Comparison of ENCODE assay signal across 12 mouse cellular contexts in genomic region chr1:61301041-61302030, GRCm38 (mm10).
DNase-seq lines count a peak whose midpoint lies in the region; ATAC-seq and TF ChIP-seq lines count a peak whose summit lies in the region.
"Had no signal": no experiment of that assay in that cellular context is flagged by ENCODE, and none has a peak within 500 bp of the region (broad histone marks: within the 10 kb centered on the region; RNA-seq: fewer than 3 reads in every experiment).

No protein-coding gene starts in this region.

- H3K27me3 ChIP-seq in forebrain, embryonic 16.5 days (replicated peaks; ENCODE audit: control insufficient read depth, insufficient read depth, low read length): peaks cover 16% of the 10 kb centered on the region
- no peaks in the 10 kb centered on the region for H3K27me3 ChIP-seq in limb, embryonic 14.5 days (ENCODE audit: control insufficient read depth, insufficient read depth, low read length)

- peak; percentile 22 for DNase-seq in left cerebral cortex, postnatal 4 days
- DNase-seq in left cerebral cortex, postnatal 10 days (ENCODE audit: extremely low spot score in 1 of 2, low spot score in 2 of 2): no peak
- DNase-seq in limb, embryonic 14.5 days (ENCODE audit: low spot score): no peak
- peak; percentile 92 for DNase-seq in retina, postnatal 1 day
- DNase-seq in frontal cortex, postnatal 25 days (ENCODE audit: low spot score in 2 of 2): no peak
- no peak for DNase-seq in layer of hippocampus, postnatal 14 days (ENCODE audit: low spot score in 2 of 2)
- DNase-seq: cerebellum, adult 2 months; heart, postnatal 36 days; thymus, postnatal 14 days had no signal

- peak overlapping the region; percentile 12; the same call in 1 of the 2 replicates for H3K4me2 ChIP-seq in forebrain, embryonic 16.5 days (ENCODE audit: low read length)
- H3K4me2 ChIP-seq in limb, embryonic 14.5 days (replicated peaks; ENCODE audit: low read depth, low read length, severe bottlenecking): peak overlapping the region; percentile 20

- peaks cover 33% of the 10 kb centered on the region for H3K4me1 ChIP-seq in forebrain, embryonic 16.5 days (replicated peaks; ENCODE audit: control insufficient read depth, insufficient read depth, low read length)
- H3K4me1 ChIP-seq in limb, embryonic 14.5 days (ENCODE audit: control insufficient read depth, insufficient read depth, low read length): peaks cover 34% of the 10 kb centered on the region

- WGBS in forebrain, embryonic 16.5 days: 10% methylated on average over 24 of the region's 24 CpGs
- WGBS in limb, embryonic 14.5 days: 10% methylated on average over 24 of the region's 24 CpGs

- ATAC-seq in forebrain, embryonic 16.5 days: peak; percentile 67
- peak; percentile 42; the same call in 1 of the 2 replicates for ATAC-seq in limb, embryonic 14.5 days (ENCODE audit: low FRiP score, low read depth)
- no peak for ATAC-seq in frontal cortex, adult (ENCODE audit: low TSS enrichment)

- H3K9me3 ChIP-seq in forebrain, embryonic 16.5 days (ENCODE audit: control insufficient read depth, low read length): no peaks in the 10 kb centered on the region
- H3K9me3 ChIP-seq in limb, embryonic 14.5 days (ENCODE audit: control insufficient read depth, low read length): no peaks in the 10 kb centered on the region

- H3K27ac ChIP-seq in forebrain, embryonic 16.5 days (ENCODE audit: low read length): peak overlapping the region; percentile 31; the same call in 1 of the 2 replicates
- no peak overlapping the region for H3K27ac ChIP-seq in limb, embryonic 14.5 days (replicated peaks; ENCODE audit: low read depth, low read length)

- no peak overlapping the region for H3K9ac ChIP-seq in forebrain, embryonic 16.5 days (replicated peaks; ENCODE audit: low read depth, low read length)
- H3K9ac ChIP-seq in limb, embryonic 14.5 days (ENCODE audit: low read depth, low read length, severe bottlenecking): no peak overlapping the region

- intact Hi-C loops in left cerebral cortex, postnatal 4 days (cut with DNase I): no loop called here
- intact Hi-C loops in left cerebral cortex, postnatal 10 days (cut with DNase I): no loop called here

- no peak overlapping the region for H3K4me3 ChIP-seq in forebrain, embryonic 16.5 days (replicated peaks; ENCODE audit: low read length)
- no peak overlapping the region for H3K4me3 ChIP-seq in limb, embryonic 14.5 days (replicated peaks; ENCODE audit: low read length)
- H3K4me3 ChIP-seq: layer of hippocampus, adult 2 months had no signal

- H3K36me3 ChIP-seq in forebrain, embryonic 16.5 days (ENCODE audit: control insufficient read depth, insufficient read depth): no peaks in the 10 kb centered on the region
- no peaks in the 10 kb centered on the region for H3K36me3 ChIP-seq in limb, embryonic 14.5 days (ENCODE audit: control insufficient read depth, insufficient read depth, low read length)

- TF ChIP-seq POLR2A in limb, embryonic 14.5 days (IDR thresholded peaks at IDR 0.05; ENCODE audit: borderline replicate concordance, extremely low read depth, insufficient read depth, insufficient read length): no peak

Comparison
In these comparisons a context has a peak if more than half of its experiments do, and no peak if none do; other contexts are left out.
1. DNase-seq: peak in left cerebral cortex, postnatal 4 days (single experiment) and retina, postnatal 1 day (single experiment); none in left cerebral cortex, postnatal 10 days (0 of 2), limb, embryonic 14.5 days (single experiment), frontal cortex, postnatal 25 days (0 of 2) and layer of hippocampus, postnatal 14 days (0 of 2).